Mouse (Mus musculus) retina, postnatal 7 days (tissue): ENCODE data around the gene Ntm.

Source experiments
- DNase-seq: peaks from one replicate; pipeline ENCODE4 v3.0.0-alpha.2; 2012; ENCODE audit warnings: low read depth, low spot score

Gene Ntm

DNA sequence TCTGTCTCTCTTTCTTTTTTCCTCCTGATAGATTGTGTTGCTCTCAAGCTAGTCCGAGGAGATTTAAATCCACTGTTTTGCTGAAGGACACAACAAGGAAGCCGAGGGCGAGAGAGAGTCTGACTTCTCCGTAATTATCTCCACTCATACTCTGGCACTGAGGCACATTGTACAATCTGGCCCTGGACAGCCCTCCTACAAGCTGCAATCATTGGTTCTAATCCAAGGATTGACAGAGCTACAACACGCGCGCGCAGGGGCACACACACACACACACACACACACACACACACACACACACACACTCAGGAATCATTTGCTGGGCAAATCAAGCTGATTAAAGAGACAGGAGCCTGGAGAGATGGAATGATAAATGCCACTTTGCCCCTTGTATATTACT, at the start of gene Ntm:
Gene Ntm, minus strand, starts transcription at position 164 of the 400 bp plus-strand sequence.
- peak; percentile 48 for DNase-seq

DNA sequence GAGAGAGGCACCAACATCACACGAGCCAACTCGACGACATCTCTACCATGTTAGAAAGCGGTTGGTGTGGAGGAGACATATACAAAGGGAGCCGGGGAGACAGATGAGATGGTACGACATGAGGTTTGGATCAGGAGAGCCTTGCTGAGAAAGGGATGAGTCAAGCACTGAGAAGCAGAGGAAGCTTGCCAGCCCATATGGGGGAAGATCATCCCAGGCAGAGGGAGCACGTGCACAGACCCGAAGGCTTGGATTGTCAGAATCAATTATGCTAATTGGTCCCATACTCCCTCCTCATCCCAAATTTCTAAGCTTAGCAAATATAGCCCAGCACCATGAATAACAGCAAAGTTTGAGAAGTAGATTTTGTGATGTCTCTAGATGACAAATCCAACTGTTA, 42.8 kb upstream of the Ntm start:
- DNase-seq, result no peak

DNA sequence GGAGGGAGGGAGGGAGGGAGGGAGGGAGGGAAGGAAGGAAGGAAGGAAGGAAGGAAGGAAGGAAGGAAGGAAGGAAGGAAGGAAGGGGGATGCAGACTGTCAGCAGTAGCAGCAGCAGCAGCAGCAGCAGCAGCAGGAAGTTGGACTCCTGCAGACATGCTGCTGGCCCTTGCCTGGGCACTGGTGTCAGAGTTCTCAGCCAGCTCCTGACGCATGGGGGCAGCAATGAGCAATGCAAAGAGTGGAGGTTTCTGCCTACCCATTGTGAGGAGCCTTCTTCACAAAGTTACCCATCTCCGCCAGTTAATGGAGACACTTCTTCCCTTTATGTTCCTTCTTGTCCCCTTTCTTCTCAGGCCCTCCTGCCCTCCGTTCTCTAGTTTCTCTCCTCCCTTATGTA, 40.7 kb upstream of the Ntm start:
- no peak for DNase-seq

DNA sequence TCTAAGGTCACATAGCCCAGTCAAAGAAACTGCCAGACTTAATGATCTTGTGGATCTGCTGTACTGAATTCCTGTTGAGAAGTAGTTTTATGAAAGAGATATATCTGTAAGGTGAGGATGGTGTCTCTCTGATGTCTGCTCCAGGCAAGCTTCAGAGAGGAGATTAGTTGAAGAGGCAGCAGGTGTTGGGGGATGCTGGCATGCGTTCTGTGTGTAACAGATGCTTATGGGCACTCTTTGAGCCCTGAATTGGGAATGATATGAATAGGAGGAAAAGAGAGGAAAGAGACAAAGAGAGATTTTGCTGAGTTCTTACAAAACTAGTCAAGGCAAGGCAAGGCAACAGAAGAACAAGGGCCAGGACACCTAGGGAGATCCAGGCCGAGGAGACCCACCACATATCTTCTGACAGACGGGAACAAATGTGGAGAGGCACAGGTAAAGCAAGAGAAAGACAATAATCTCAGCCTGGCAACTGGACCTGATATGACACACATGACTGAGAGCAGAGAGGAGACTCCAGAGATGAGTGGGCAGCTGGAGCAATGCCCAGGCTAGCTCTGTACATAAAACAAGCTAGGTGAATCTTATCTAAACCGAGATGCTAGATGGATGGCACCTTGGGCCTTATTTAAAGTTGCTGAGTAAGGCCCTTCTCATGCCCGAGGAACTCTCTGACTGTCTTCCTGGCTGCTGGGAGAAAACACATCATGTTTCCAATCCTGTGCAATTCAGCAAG, 18.4 kb upstream of the Ntm start:
- DNase-seq, result no peak

DNA sequence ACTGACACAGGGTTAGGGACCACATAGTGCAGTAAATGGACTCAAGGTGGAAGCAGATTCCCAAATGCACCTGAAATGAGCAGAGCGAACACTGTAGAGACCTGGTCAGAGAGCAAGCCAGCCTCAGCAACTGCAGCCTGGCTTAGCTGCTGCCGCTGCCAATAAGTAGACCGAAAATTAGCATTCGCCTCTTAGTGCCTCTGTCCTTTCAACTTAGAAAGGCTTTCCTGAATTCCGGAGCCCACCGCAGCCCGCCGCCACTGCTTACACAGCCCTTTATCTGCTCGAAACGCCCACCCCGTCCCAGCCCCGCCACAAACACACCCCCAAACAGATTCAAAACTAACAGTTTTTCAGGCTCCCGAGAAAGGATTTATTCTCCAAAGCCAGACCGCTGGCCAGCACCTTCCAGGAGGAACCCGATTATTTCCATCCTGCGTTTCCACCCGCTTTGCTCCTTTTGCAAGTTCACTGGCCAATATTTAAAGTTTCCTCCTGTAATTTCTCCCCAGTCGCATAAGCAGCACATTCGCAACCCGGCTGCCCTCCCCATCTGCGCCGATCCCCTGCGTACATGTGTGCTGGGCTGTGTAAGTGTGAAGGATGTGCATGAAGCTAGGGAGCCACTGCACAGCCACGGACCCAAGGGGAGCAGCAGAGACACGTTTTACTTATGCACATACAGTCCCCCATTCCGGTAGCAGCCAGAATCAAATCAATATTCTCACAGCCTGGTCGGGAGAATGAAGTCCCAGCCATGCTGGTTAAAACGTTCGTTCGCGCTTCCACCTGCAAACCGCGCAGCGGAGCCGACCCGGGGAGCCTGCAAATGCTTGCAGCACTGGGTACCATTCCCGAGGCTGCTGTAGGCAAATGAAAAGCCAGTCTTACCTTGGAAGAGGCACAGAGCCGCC, 730 bp downstream of the Ntm start:
- DNase-seq, result no peak

DNA sequence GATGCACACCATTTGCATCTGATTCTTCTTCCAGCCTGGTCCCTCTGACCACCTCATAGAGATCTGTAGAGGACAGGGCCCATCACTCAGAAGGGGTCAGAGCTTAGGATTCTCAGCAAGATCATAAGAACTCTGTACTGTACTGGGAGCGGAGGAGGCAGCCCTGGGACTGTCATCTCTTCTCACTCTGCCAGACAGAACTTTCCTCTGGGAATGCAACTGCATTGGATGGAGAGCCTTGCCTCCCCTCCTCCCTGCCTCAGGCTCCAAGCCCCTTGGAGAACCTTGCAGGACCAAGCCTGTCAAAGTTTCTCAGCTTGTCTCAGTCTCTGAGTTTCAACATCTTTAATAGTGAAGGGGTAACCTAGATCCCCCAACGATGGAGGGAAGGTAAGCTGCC, 1.4 kb downstream of the Ntm start:
- no peak for DNase-seq

DNA sequence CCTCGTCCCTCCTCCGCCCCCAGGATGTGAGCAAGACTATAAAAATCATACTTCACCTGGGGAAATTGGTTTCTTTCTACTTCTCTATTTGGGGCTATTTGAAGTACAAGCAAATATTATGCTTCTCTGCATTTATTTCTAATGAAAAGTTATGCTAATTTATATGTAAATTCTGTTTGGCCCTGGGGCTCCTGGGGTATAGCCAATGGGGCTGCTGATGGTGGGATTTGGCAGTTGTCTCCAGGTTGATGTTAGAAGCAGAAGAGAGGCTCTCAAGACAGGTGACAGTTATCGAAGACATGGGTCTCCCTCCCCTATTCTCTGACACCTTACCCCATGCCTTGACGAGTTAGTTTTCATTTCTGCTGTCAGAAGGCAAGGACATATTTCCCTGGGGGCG, 2.2 kb downstream of the Ntm start:
- no peak for DNase-seq

DNA sequence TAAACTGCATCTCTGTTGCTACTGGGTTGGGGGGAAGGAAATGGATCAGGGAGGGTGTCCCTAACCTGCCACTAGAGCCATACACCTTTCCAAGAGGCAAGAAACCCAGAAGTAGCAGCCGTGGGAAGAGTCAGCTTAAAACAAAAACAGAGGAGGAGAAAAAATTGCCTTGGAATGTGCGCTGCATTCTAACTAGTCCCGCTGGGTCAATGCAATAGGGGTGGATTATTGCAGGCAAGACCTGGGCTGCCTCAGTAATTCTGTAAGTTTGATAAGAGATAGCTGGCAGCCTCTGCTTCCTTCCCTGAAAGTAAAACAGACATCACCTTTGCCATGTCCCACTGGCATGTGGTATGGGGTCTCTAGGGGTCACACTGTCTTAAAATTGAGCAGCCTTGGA, 2.7 kb downstream of the Ntm start:
- no peak for DNase-seq

DNA sequence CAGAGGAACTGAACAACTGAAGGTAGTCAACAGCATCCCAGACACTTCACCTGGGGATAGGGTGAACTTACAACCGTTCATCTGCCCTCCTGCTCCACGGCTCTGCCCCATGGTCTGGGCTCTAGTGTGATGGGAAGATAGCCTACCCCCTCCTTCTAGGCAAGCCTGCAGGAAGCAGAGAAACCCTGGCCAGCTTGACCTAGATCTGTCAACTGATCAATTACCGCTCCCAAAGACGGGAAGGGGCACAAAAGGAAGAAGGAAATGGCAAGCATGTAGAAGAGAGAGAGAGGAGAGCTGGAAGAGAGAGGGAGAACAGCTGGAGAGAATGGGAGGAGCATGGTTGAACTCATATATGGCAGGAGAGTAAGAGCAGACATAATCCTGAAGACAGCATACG, 6.0 kb downstream of the Ntm start:
- DNase-seq, result no peak

DNA sequence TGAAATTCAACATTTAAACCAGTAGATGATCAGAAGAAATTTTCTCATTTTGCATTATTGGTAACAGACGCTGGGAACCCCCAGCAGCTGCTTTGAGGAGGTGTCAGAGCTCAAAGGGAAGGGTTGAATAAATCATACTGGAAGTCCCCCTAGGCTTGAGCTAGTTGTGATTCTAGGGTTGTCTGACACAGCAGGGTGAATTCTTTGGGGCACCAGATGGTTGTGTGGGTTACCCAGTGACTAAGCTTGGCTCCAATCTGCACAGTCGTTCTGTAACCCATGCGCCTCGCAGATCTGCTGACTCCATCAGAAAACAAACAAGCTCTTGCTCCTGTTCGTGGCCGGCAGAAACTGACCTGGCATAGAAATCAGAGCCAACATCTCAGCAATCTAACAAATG, 8.9 kb downstream of the Ntm start:
- no peak for DNase-seq

DNA sequence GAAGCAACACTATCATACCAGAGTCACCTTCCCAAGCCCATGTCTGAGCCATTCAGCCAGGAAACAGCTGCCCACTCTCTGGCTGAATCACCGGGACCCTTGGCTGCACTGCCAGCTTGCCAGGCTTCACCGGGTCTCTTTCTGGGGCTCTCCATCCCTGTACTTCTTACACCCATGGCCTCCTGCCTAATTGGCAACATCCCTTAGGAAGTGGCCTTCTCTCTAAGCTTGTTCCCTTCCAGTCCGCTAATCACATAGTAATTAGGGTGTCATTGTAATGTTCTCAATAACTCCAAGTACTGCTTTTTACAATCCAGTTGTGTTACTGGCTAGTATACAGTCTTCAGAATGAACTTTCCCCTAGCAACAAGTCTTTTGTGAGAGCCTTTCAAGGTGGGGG, 13.9 kb downstream of the Ntm start:
- DNase-seq, result no peak

DNA sequence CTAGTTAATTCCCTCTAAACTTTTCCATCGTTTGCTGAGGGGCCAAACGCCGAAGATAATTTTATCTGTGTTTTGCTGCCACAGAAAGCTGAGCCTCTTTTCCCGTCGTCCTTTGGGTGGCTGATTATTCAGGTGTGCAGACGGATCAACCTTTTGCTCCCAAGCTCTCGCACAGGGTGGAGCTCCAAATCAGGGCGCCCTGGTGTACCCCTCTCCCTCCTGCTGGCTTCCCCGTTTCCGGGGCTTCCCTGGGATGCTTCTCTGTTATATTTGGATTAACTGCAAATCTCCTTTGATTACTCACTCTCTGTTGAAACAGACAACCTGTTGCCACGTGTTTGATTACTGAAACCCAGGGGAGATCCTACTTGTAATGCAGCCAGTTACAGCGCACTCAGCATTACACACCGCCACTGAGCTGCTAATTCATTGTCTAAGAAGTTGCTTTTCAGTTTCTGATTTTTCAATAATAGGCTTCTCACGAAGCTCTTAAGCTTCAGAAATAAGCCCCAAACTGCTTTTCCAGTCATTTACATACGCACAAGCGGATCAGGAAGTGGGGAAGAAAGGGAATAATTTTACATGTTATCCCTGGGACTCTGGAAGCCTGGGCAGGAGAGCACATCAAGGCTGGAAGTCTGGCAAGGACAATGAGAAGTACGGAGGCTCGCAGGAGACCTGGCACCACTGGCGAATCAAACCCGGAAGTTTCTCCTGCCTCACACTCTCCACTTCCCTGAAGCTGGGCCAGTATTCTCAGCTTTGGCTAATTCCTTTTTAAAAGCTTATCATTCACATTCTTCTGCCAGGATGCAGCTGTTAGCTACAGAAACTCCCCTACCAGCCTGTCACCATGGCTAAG, 19.5 kb downstream of the Ntm start:
- DNase-seq, result no peak

DNA sequence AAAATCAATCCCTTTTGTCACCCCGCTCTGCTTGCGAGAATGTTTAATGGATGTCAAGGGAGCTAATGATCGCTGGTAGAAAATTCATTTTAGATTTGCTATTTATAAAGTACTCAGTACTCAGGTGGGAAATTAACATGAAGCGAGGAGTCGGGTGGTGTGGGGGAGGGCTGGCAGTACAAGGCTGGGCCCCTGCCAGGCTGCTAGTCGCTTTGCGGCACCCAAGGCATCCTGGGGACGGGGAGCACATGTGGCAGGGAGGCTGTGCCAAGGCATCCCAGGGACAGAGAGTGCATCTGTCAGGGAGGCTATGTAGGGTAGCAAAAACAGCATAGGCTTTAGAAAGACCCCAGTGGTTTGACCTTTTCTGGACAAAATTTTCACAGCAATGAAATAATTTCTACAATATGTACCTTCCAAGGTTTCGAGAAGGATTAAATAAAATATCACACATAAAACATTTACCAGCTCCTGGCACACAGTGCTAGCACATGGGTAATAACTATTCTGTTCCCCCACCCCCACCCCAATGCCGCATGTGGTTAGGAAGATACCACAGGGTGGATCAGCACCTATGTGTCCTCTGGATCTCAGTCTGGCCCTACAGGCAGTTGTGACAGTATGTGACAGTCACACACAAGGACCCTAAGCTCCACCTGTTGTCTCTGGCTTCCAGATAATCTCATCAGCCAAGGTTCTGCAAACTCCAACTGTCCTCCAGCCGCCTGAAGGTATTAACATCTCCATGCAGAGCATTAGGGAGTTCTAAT, 20.6 kb downstream of the Ntm start:
- DNase-seq, result no peak

DNA sequence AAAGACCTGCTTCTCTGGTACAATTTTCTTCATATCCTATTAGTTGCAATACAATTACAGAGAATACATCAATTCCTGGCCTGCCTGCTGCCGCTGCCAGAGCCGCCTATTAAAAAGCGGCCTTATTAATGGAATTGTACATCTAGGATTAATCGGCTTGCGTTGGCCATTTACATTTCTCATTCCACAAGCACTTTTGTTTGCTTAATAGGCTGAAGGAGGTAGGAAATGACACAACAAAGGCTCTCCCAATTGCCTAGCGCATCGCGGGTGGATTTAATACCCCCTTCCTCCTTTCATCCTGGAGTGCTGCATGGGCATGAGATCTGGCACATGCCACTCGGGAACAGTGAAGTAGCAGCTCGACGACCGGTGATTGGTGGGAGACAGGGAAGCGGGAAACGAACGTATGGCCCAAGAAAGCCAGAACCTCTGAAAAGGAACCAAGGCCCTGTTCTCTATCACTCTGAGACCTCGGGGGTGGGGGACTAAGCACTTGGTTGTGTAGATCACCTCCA, 23.4 kb downstream of the Ntm start:
- no peak for DNase-seq

DNA sequence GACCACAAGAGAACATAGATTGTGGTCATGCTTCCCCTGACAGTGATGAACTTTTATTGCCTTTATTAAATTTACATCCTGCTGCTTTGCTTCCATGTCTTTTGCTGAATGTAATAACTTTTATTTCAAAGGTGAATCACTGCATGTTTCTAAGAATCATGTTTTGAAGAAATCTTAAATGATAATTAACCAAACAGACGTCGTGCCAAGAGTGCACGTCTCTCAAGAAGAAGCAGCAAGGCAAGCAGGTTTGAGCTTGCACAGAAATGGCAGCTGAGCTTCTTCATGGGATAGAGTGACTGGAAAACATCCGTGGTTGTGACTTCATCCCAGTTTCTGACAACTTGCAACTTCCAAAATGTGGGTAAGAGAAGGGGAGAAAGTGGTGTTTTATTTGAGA, 34.1 kb downstream of the Ntm start:
- no peak for DNase-seq

DNA sequence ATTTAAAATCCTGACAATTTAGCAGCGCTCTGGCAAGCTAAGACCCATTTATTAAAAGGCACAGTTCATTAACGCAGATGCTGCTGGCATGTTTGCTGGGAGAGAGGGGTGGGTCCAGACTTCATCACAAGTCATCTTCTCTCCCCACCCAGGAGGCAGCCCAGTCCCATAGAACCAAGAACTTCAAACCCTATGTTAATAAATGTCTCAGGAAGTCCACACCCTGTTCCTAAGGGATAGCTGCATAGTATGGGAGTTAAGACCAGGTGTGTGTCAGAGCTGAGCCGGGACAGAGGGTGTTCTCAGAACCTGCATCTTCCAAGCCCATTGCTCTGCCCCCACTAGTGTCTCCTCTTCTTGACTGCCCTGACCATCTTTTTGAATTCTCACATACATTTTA, 37.6 kb downstream of the Ntm start:
- DNase-seq, result no peak

DNA sequence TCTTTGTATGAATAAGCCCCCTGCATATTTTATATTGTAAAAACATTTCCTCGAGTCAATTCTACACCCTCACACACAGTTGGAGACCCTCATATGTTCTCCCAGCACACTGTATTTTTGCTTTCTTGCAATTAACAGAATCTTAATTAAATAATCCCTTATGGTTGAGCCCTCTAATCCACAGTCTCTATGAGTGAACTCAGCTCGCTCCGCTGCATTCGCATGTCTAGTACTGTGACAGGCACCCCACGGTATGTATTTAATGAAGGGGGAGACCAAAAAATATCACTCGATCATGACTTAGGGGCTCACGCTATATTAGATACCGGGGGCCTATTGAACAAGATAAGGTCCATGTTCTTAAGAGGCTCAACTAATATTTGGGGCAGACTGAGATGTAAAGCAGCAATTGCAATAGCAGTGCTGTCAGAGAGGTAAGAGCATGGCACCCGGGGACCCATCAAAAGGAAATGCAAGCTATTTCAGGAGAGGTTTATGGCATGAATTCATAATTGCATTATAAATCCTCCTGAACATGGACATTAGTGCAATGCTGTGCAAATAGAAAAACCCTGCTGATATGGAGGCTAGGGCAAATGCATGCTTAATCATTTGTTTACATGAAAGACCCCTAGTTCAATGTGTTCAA, 64.4 kb downstream of the Ntm start:
- DNase-seq, result peak; percentile 9

DNA sequence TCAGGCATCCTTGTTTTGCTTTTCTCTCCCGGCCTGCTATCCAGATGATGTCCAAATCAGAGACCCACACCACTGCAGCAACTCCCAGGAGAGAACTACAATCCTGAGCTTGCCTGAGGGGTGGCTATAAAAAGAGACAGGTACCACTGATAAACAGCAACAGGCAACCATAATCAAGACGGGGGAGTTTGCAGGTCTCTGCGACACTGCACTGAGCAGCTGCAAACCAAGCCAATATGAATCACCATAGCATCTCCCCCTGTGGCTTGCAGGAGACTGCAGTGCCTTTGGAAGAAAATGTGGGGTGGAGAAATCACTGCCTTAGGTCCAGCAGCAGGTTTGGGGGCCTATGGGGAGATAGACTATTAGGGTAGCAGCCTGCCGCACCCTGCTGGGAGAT, 65.5 kb downstream of the Ntm start:
- no peak for DNase-seq

DNA sequence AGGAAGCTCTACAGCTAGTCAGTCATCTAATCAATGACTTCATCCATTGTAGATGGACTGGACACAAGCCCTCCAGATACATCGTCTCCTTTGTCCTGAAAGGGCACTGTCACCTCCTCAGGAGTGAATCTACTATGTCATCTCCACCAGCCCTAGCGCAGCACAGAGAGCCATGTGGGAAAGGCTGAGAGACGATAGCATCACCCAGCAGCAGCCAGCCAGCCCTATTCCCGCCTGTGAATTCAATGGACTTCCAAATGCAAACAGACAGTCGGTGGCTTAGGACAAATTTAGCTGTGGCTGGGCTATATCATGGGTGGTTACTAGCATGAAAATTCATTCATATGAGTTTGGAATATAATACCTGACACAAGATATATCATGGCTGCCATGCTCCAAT, 70.1 kb downstream of the Ntm start:
- DNase-seq, result no peak

DNA sequence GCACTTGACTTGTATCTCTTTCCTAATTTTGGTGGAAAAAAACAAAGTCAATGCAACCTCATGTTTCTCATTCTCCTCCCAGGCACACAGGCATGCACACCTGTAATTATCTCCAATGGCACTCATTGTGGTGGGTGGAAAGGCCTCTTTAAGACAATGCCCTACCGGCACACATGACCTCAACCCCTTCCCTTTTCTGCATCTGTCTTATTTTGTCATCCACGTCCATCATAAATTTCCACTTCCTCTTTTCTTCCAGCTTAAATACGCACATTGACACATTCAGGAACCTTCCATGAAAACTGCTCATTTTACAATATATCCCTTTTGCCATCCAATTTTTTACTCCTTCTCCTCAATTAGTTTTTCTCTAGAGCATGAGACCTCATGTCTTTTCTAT, 74.2 kb downstream of the Ntm start:
- no peak for DNase-seq

DNA sequence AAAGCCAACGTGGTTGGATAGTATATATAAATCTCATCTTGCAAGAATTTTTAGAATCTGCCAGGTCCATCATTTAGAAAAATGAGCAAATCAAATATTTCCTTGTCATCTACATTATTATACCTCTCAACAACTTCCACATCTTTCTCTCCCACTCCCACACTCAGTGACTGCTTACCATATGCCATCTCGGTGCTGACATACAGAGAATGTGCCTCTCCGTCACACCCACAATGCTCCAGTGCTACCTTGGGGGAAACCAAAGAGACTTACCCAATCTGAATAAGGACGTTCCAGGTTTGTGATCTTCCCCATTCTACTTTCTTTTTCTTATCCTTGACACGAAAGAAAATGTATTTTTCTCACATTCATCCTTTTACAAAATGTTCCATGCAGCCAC, 75.0 kb downstream of the Ntm start:
- no peak for DNase-seq
